Mouse (Mus musculus) cerebellum, adult 9-10 months (tissue): ENCODE measurements around the gene Sgca.

Experiments
- DNase-seq: peaks from one replicate; pipeline ENCODE4 v3.0.0; 2022

The Sgca gene

DNA sequence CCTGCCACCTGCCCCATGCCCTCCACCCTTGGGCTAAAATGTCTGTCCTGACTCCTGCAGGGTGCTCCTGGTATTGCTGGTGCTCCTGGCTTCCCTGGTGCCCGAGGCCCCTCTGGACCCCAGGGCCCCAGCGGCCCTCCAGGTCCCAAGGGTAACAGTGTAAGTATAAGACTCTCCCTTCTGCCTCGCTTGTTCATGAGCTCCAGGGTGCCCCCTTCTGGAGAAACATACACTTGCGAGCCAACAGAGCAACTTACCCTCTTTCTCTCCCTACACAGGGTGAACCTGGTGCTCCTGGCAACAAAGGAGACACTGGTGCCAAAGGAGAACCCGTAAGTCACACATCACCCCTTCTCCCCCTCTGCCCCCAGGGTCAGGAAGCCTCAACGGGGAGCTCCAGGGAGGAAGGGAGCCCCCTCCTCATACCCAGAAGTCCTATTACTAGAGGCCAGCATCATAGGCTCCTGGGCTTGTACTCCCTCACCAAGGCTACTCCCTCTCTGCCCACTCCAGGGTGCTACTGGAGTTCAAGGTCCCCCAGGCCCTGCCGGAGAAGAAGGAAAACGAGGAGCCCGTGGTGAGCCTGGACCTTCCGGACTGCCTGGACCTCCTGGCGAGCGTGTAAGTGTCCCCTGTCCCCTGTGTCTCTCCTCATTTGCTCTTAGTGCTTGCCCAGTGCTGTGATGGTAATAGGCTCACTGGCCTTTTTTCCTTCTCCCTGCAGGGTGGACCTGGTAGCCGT lies 33.7 kb downstream of the Sgca start:
- DNase-seq, result peak; percentile 48

DNA sequence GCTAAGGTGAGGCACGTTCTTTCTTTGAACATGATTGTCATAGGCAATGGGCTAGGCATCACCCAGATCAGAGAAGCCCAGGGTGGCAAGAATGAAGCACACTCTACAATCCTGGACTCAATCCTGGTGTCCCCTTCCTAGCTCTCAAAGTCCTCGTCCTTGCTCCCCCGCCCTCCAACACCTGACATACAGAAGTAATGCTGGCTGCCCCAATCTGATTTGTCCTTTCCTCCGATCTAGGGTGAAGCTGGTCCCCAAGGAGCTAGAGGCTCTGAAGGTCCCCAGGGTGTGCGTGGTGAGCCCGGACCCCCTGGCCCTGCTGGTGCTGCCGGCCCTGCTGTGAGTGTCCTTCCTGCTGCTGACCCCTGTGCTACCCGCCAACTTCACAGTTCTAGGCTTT lies 34.4 kb downstream of the Sgca start:
- DNase-seq, result no peak

DNA sequence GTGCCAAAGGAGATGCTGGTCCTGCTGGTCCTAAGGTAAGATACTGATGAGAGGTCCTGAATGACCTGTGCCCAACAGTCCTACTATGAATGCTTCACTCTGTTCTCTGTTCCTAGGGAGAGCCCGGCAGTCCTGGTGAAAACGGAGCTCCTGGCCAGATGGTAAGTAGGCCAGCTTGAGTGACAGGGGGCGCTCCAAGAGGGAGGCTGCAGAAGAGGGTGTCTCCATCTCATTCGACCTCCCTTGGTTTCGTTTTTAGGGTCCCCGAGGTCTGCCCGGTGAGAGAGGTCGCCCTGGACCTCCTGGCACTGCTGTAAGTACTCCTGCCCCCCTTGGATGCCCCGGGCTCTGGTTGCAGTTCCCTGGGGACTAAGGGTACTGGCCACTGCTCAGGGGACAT lies 35.0 kb downstream of the Sgca start:
- DNase-seq, result no peak

DNA sequence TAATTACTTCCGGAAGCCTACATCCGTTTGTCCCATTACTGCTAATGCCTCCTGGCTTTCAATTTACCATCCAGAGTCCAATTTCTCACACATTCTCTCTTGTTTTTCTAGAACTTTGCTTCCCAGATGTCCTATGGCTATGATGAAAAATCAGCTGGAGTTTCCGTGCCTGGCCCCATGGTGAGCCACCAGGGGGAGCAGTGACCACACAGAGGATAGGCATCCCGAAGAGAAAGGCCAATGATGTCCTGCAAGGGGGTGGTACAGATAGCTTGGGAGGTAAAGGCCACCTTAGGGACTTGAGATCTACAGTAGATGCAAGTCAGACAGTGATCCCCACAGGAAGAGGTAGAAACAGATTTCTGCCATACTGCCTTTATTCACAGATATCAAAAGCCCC lies 36.8 kb downstream of the Sgca start:
- DNase-seq, result peak; percentile 77

DNA sequence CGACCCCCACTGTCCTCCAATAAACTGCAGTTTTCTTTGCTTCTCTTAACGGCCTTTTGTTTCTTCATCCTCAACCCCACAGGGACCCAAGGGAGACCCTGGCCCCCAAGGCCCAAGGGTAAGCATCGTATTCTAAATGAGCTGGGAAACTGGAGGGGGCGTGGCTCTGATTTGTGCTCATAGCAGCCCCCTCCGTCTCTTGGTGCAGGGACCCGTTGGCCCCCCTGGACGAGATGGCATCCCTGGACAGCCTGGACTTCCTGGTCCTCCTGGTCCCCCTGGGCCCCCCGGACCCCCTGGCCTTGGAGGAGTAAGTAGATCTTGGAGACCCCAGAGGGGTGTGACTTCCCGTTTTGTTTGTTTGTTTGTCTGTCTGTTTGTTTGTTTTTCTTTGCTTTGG lies 37.8 kb downstream of the Sgca start:
- DNase-seq, result no peak

DNA sequence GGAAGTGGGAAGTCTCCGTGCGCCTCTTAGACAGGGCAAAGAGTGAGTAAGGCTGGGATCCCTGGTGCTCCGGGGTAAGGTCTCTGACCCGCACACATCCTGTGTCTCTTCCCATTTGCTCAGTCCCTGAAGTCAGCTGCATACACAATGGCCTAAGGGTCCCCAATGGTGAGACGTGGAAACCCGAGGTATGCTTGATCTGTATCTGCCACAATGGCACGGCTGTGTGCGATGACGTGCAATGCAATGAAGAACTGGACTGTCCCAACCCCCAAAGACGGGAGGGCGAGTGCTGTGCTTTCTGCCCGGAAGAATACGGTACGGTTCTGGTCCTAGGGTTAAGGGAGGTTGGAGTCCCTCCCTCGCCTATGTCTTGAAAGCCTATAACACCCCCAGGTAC lies 38.3 kb downstream of the Sgca start:
- no peak for DNase-seq

- no peak for DNase-seq
These were observed 38.8 kb downstream of the Sgca start for GRCm38 (mm10) chr11:94937335-94937781.

DNA sequence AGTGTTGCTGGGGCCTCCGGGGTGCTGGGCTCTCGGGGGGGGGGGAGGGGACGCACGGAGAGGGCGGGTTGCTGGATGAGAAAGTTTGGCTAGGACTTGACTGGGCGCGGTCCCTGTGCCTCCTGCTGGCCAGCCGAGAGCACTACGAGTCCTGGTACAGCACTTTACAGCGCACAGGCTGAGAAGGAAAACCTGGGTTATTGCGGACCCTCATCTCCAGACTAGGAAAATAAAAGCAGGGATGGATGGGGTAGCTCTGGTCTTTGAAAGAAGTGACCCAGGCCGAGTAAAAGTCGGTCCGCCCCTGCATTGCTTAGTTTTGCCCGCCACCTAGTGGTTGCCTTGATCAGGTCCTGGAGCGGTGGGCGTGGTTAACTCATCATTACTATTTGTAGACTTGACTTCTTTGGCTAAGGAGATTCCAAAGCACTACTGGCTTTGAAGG lies 39.3 kb downstream of the Sgca start:
- peak; percentile 92 for DNase-seq

DNA sequence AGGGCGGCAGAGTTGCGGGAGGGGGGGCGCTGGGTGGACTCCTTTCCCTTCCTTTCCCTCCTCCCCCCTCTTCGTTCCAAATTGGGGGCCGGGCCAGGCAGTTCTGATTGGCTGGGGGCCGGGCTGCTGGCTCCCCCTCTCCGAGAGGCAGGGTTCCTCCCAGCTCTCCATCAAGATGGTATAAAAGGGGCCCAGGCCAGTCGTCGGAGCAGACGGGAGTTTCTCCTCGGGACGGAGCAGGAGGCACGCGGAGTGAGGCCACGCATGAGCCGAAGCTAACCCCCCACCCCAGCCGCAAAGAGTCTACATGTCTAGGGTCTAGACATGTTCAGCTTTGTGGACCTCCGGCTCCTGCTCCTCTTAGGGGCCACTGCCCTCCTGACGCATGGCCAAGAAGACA lies 40.1 kb downstream of the Sgca start, which contains the start of gene Col1a1:
Col1a1 (plus strand) TSS at position 180 of the 400 bp plus-strand sequence.
- DNase-seq, result no peak

DNA sequence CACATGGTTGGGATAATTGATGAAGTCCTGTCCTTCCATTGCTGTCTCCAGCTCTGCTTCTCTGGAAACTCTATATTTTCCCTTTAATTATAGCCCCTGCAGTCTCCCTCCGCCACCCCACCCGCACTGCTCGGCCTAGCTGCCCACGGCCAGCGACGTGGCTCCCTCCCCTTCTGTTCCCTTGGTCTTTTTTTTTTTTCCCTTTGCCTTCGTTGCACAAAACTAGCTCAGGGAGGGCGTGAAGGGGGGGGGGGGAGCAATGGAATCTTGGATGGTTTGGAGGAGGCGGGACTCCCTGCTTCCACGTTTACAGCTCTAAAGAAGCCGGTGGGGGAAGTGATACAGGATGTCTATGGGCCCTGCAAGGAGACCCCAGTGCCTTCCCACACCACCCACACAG lies 41.6 kb downstream of the Sgca start:
- DNase-seq, result no peak

DNA sequence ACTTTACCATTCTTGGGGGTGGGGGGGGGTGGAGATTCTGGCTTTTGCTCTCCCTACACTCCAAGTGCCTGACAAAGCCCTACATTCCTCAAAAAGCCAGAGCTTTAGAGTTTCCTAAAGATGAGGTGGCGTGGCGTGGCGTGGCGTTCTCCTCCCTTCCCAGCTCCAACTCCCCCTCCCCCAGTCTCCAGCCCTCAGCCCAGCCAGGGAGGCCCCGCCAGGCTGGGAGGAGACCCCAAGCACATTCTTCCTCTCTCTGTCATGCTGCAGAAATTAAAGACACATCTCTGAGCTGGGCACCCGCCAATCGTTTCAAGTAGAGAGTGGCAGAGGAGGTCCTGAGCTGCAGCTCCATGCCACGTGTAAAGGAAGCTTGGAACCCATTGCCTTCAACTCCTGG lies 42.5 kb downstream of the Sgca start:
- no peak for DNase-seq

DNA sequence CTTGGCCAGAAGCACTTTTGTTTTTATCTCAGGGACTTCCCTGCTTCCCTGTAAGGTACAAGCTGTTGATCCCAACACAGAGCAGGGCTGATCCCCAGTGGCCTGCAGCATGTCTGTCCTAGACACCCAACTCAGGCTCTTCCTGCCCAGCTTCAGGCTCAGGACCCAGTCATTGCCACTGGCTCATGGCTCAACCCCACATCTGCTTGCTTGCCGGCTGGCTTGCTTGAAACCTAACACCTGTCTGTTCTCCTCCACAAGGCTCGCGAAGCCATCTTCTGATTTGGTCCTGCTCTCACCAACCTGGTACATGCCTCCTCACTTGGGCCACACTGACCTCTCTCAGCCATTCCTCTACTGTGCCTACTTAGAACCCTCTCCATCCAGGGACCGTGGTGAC lies 46.0 kb downstream of the Sgca start:
- DNase-seq, result no peak

GRCm38 (mm10) chr11:94929599-94929998 lies 46.5 kb downstream of the Sgca start:
- DNase-seq, result no peak

- DNase-seq, result no peak
These were observed 47.3 kb downstream of the Sgca start for GRCm38 (mm10) chr11:94928820-94929219.

GRCm38 (mm10) chr11:94927771-94928291 lies 48.3 kb downstream of the Sgca start:
- DNase-seq, result no peak

DNA sequence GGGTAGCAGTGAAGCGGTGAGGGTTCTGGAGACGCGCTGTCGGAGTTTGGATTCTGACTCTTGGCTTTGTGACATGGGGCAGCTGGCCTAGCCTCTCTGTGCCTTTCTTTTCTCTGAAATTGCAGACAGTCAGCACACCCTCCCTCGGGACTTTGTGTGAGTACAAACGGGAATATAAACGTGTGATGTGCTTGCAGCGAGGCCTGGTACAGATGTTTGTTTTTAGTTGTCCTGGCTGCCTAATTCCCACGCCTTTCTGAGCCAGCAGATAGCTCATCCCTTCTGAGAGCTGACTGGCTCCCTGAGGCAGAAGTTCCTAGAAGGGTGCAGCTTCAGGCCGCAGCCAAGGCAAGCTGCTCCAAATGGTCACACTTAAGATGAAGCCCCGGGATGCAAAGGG lies 49.7 kb downstream of the Sgca start:
- no peak for DNase-seq

- no peak for DNase-seq
These were observed 51.1 kb downstream of the Sgca start for GRCm38 (mm10) chr11:94924977-94925376.

DNA sequence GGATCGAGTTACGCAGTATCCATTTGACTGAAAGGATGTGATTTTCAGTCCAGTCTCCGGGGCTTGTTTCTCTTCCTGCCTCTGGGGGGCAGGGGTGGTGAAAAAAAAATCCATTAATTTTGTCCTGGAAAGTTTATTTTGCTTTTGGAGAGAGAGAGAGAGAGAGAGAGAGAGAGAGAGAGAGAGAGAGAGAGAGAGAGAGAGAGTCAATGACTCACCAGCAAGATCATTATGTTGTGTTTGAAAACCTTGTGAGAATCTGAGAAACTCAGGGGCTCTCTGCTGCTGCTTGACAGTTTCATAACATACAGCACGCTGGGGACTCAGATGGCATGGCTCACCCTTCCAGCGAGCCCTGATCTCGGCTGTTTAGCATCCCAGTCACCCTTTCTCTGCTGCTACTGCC lies 55.1 kb downstream of the Sgca start:
- no peak for DNase-seq

DNA sequence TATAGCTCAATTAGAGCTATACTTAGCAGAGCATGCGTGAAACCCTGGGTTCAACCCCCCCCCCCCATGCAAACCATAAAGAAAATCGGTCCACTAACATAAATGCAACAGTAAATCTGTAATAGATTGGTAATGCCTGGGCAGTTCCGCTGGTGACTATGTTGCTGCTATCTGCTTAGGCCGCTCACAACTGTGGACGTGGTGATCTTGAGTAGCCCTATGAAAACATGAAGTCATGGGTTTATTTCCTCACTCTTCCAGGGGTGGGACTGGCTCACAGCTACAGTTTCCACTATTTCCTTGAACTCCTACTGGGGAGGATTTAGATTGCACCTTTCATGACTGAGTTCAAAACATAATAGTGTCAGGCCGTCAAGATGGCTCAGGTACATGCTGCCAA lies 58.4 kb downstream of the Sgca start:
- DNase-seq, result no peak

DNA sequence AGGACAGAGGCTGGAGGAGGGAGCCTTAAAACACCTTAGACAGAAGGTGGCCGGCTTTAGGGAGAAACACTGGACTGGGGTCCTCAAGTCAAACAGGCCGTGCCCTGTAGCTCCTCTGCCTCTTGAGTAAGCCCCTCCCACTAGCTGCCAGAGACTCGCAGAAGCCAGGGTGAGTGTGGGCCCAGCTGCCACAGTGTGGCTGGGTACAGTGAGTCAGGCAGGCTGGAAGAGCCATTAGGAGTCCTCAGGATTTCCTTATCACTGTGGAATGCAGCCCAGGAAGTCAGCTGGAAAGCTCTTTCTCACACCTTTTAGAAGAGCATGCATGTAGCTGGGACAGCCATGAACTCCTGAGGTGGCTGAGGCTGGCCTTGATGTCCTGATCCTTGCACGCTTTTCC lies 59.6 kb downstream of the Sgca start:
- DNase-seq, result no peak

- no peak for DNase-seq
These were observed 60.3 kb downstream of the Sgca start for GRCm38 (mm10) chr11:94915675-94916403.

- DNase-seq, result peak; percentile 84
These were observed 62.6 kb downstream of the Sgca start for GRCm38 (mm10) chr11:94913302-94914090.
